Mouse (Mus musculus) leukemia stem cell, adult 10-12 weeks (primary cell): ENCODE measurements around the gene Gm11114. TPM values are rescaled to one million over a fixed set of nuclear protein-coding genes. Genes with fewer than 3 reads are reported as not detected.

ENCODE experiments used
- polyA plus RNA-seq: library from polyadenylated mRNA; stranded (reverse); fragments of >175 nt; gene quantifications from 2 replicates; pipeline ENCODE4 v1.2.3, GENCODE M21; 2012; ENCODE audit warnings: low replicate concordance

Gm11114 gene
- not detected in 2 replicates for polyA plus RNA-seq

DNA sequence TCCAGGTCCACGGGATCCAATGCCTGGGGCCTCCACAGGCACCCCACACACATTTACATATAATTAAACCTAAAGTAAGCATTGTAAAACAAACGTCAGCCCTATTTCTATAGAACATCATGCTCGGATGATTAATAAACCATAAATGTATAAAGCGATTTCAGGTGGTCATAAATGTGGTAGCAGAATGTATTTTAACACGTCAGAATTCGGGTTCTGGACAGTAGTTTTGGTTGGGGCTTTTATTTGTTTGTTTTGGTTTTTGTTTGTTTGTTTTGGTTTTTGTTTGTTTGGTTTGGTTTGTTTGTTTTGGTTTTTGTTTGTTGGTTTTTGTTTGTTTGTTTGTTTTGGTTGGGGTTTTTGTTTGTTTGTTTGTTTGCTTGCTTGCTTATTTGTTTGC lies at the start of gene Gm11114:
TSS of gene Gm11114 (plus strand) at position 301 of the 400 bp plus-strand sequence.

DNA sequence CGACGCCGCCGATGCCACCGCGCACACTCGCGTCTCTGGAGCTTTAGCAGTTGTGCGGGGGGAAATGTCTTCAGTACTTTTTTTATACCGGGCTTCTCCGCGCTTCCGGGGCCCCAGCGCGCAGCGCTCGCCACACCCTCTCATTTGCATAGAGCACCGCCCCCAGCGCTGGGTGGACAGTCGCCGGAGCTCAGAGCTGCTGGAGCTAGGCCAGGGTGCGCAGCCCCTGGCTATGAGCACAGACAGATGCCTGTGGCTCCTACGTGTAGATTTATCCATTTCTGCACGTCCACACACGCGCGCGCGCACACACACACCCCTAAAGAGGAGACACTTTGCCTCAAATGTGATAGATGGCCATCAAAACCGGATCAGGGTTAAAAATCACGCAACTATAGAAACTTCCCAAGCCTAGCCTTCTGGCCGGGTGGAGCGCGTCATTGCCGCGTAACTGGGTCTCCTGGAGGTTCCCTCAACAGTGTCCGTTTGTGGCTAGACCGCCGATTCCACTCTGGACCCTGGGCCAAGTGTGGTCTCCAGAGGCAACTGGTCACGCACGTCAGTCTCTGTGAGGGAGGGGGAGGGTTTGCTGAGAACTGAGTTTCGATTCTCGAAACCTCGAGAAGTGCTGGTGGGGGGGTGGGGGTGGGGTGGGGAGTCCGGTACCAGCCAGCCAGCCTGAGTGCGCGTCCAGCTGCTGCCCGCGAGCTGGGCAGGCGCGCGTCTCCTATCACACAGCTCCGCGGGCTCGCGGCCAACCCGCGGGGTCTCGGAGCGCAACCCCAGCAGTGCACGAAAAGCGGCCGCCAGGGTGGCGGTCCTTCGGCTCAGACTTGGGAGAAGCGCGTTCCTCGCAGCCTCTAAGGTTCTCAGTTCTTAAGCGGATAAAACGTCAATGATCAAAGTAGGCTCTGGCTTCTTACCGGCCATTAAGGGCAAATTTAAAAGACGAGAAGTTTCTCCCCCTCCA lies 15.0 kb downstream of the Gm11114 start, which contains the start of gene Tent5a:
TSS of gene Tent5a (minus strand) at position 107 of the 970 bp plus-strand sequence.

Other genes starting within 250 kb of the Gm11114 start
- gene Tent5a, start 14.6 kb downstream of the Gm11114 start, polyA plus RNA-seq = 1.6 and 1.7 TPM in 2 replicates